Mouse (Mus musculus) CH12.LX (cell line): Measurements from ENCODE around the gene Rgl2. TPM values are rescaled to one million over a fixed set of nuclear protein-coding genes. Genes with fewer than 3 reads are reported as not detected.

ENCODE experiments used
- DNase-seq: peaks from one replicate; pipeline ENCODE4 v3.0.0-alpha.2; 2013; ENCODE audit errors: extremely low read depth
- H3K27ac ChIP-seq: 2 replicates; pipeline ENCODE4 v1.5.1; 2012; ENCODE audit warnings: low read depth, mild to moderate bottlenecking, control low read depth, moderate library complexity; ENCODE audit not compliant: insufficient read depth
- H3K27me3 ChIP-seq: replicated peaks from 2 replicates; pipeline ENCODE3; 2012; ENCODE audit warnings: inconsistent platforms
- H3K36me3 ChIP-seq, 2 experiments: replicated peaks in 1 of 2; 2 replicates each; pipeline versions ENCODE3 to v1.6.1; 2012; ENCODE audit warnings: inconsistent platforms in 1 of 2, low read length in 1 of 2, mild to moderate bottlenecking in 1 of 2, mixed read lengths in 1 of 2, moderate library complexity in 1 of 2; ENCODE audit not compliant: control insufficient read depth in 1 of 2, insufficient read depth in 1 of 2
- H3K4me1 ChIP-seq, 2 experiments: 2 replicates each; pipeline ENCODE4 v1.6.1; 2012; ENCODE audit warnings: inconsistent platforms in 1 of 2, moderate library complexity in 1 of 2; ENCODE audit not compliant: insufficient read depth in 2 of 2, control insufficient read depth in 1 of 2
- H3K4me2 ChIP-seq: 2 replicates; pipeline ENCODE4 v1.6.1; 2012; ENCODE audit warnings: low read depth, mild to moderate bottlenecking, control low read depth; ENCODE audit not compliant: poor library complexity, insufficient read depth, severe bottlenecking
- H3K4me3 ChIP-seq, 3 experiments: fragments of 150-350 bp in 1 of 3; sonication (generic) in 1 of 3; replicated peaks in 1 of 3; 2 replicates each; pipeline versions ENCODE3 to v1.5.1; 2011 to 2012; ENCODE audit warnings: low read depth in 2 of 3, low read length in 2 of 3, mild to moderate bottlenecking in 2 of 3, moderate library complexity in 2 of 3, control low read depth in 1 of 3, improper control_type of control experiment in 1 of 3, inconsistent platforms in 1 of 3, mixed read lengths in 1 of 3; ENCODE audit not compliant: poor library complexity in 1 of 3
- H3K79me2 ChIP-seq: replicated peaks from 2 replicates; pipeline ENCODE4 v1.6.1; 2012; ENCODE audit warnings: mild to moderate bottlenecking, moderate library complexity; ENCODE audit not compliant: control insufficient read depth, poor library complexity, insufficient read depth, severe bottlenecking; ENCODE audit errors: extremely low read depth
- H3K9ac ChIP-seq: 2 replicates; pipeline ENCODE4 v1.6.1; 2012; ENCODE audit warnings: low read depth, mild to moderate bottlenecking, control low read depth, moderate library complexity; ENCODE audit not compliant: insufficient read depth
- H3K9me3 ChIP-seq: replicated peaks from 2 replicates; pipeline ENCODE3; 2012; ENCODE audit warnings: low read length, inconsistent platforms, mixed read lengths
- BHLHE40 ChIP-seq: IDR thresholded peaks from 2 replicates; pipeline ENCODE4 v1.6.1; 2011; ENCODE audit warnings: mild to moderate bottlenecking, low read depth, low read length, improper control_type of control experiment
- CHD1 ChIP-seq: IDR thresholded peaks from 2 replicates; pipeline ENCODE4 v1.6.1; 2012; ENCODE audit warnings: low read depth, low read length, improper control_type of control experiment, inconsistent platforms
- CHD2 ChIP-seq: IDR thresholded peaks from 2 replicates; pipeline ENCODE4 v1.6.1; 2011; ENCODE audit warnings: low read length, improper control_type of control experiment
- CTCF ChIP-seq, 2 experiments: IDR thresholded peaks in 1 of 2; conservative IDR thresholded peaks in 1 of 2; 2 replicates each; pipeline ENCODE4 v1.5.1; 2011 to 2012; ENCODE audit warnings: low read depth in 2 of 2, low read length in 2 of 2, improper control_type of control experiment in 1 of 2, inconsistent platforms in 1 of 2, mild to moderate bottlenecking in 1 of 2, moderate library complexity in 1 of 2
- E2F4 ChIP-seq: IDR thresholded peaks from 2 replicates; pipeline ENCODE4 v1.6.1; 2011; ENCODE audit warnings: low read depth, low read length, improper control_type of control experiment; ENCODE audit not compliant: insufficient replicate concordance
- ELF1 ChIP-seq: IDR thresholded peaks from 2 replicates; pipeline ENCODE4 v1.6.1; 2014; ENCODE audit warnings: low read depth, mild to moderate bottlenecking, inconsistent platforms, low read length, improper control_type of control experiment
- EP300 ChIP-seq: IDR thresholded peaks from 2 replicates; pipeline ENCODE4 v1.6.1; 2011; ENCODE audit warnings: low read length, improper control_type of control experiment
- ETS1 ChIP-seq: conservative IDR thresholded peaks from 2 replicates; pipeline ENCODE4 v1.6.1; 2012; ENCODE audit warnings: low read depth, mild to moderate bottlenecking, inconsistent platforms, low read length, improper control_type of control experiment, moderate library complexity
- GABPA ChIP-seq: IDR thresholded peaks from 2 replicates; pipeline ENCODE4 v1.6.1; 2012; ENCODE audit warnings: low read depth, low read length, improper control_type of control experiment, inconsistent platforms; ENCODE audit not compliant: insufficient replicate concordance
- HCFC1 ChIP-seq: IDR thresholded peaks from 2 replicates; pipeline ENCODE4 v1.6.1; 2012; ENCODE audit warnings: low read depth, mild to moderate bottlenecking, inconsistent platforms, low read length, improper control_type of control experiment
- IRF4 ChIP-seq: IDR thresholded peaks from 2 replicates; pipeline ENCODE4 v1.6.1; 2014; ENCODE audit warnings: low read depth, mild to moderate bottlenecking, inconsistent platforms, low read length, improper control_type of control experiment
- JUN ChIP-seq: IDR thresholded peaks from 2 replicates; pipeline ENCODE4 v1.6.1; 2011; ENCODE audit warnings: low read depth, mild to moderate bottlenecking, low read length, improper control_type of control experiment, moderate library complexity; ENCODE audit not compliant: insufficient read depth
- JUND ChIP-seq: conservative IDR thresholded peaks from 2 replicates; pipeline ENCODE4 v1.6.1; 2011; ENCODE audit warnings: low read depth, low read length, improper control_type of control experiment
- KAT2A ChIP-seq: IDR thresholded peaks from 2 replicates; pipeline ENCODE4 v1.6.1; 2012; ENCODE audit warnings: low read length, improper control_type of control experiment, inconsistent platforms; ENCODE audit not compliant: insufficient replicate concordance
- MAFK ChIP-seq: IDR thresholded peaks from 2 replicates; pipeline ENCODE4 v1.6.1; 2011; ENCODE audit warnings: low read length, improper control_type of control experiment; ENCODE audit not compliant: insufficient replicate concordance
- MAX ChIP-seq: IDR thresholded peaks from 2 replicates; pipeline ENCODE4 v1.6.1; 2011; ENCODE audit warnings: low read length, improper control_type of control experiment
- MAZ ChIP-seq: IDR thresholded peaks from 2 replicates; pipeline ENCODE4 v1.6.1; 2012; ENCODE audit warnings: low read depth, mild to moderate bottlenecking, inconsistent platforms, low read length, improper control_type of control experiment, moderate library complexity
- MEF2A ChIP-seq: IDR thresholded peaks from 2 replicates; pipeline ENCODE4 v1.6.1; 2014; ENCODE audit warnings: low read depth, mild to moderate bottlenecking, inconsistent platforms, low read length, improper control_type of control experiment, borderline replicate concordance
- MXI1 ChIP-seq: IDR thresholded peaks from 2 replicates; pipeline ENCODE4 v1.6.1; 2011; ENCODE audit warnings: mild to moderate bottlenecking, low read depth, low read length, improper control_type of control experiment
- MYC ChIP-seq: IDR thresholded peaks from 2 replicates; pipeline ENCODE4 v1.6.1; 2011; ENCODE audit warnings: low read depth, mild to moderate bottlenecking, improper control_type of control experiment, low read length
- NELFE ChIP-seq: IDR thresholded peaks from 2 replicates; pipeline ENCODE4 v1.6.1; 2011; ENCODE audit warnings: low read depth, low read length, improper control_type of control experiment
- NRF1 ChIP-seq: IDR thresholded peaks from 2 replicates; pipeline ENCODE4 v1.6.1; 2014; ENCODE audit warnings: low read depth, mild to moderate bottlenecking, inconsistent platforms, low read length, improper control_type of control experiment, moderate library complexity
- PAX5 ChIP-seq: IDR thresholded peaks from 2 replicates; pipeline ENCODE4 v1.6.1; 2012; ENCODE audit warnings: low read length, inconsistent platforms, mixed read lengths
- POLR2A ChIP-seq: IDR thresholded peaks from 2 replicates; pipeline ENCODE4 v1.6.1; 2011; ENCODE audit warnings: low read depth, mild to moderate bottlenecking, improper control_type of control experiment, low read length
- POLR2AphosphoS2 ChIP-seq: IDR thresholded peaks from 2 replicates; pipeline ENCODE4 v1.6.1; 2011; ENCODE audit warnings: low read depth, low read length, improper control_type of control experiment
- RAD21 ChIP-seq: IDR thresholded peaks from 2 replicates; pipeline ENCODE4 v1.6.1; 2011; ENCODE audit warnings: low read depth, mild to moderate bottlenecking, low read length, improper control_type of control experiment, moderate library complexity
- RCOR1 ChIP-seq: conservative IDR thresholded peaks from 2 replicates; pipeline ENCODE4 v1.6.1; 2012; ENCODE audit warnings: low read depth, mild to moderate bottlenecking, inconsistent platforms, low read length, improper control_type of control experiment
- SIN3A ChIP-seq: IDR thresholded peaks from 2 replicates; pipeline ENCODE4 v1.6.1; 2012; ENCODE audit warnings: low read length, improper control_type of control experiment, inconsistent platforms
- SMC3 ChIP-seq: IDR thresholded peaks from 2 replicates; pipeline ENCODE4 v1.6.1; 2011; ENCODE audit warnings: low read depth, low read length, improper control_type of control experiment
- TBP ChIP-seq: conservative IDR thresholded peaks from 2 replicates; pipeline ENCODE4 v1.6.1; 2011; ENCODE audit warnings: low read depth, low read length, improper control_type of control experiment
- TCF12 ChIP-seq: IDR thresholded peaks from 2 replicates; pipeline ENCODE4 v1.6.1; 2014; ENCODE audit warnings: low read depth, mild to moderate bottlenecking, inconsistent platforms, low read length, improper control_type of control experiment
- UBTF ChIP-seq: IDR thresholded peaks from 2 replicates; pipeline ENCODE4 v1.6.1; 2012; ENCODE audit warnings: low read depth, mild to moderate bottlenecking, inconsistent platforms, low read length, improper control_type of control experiment, moderate library complexity
- USF1 ChIP-seq: IDR thresholded peaks from 2 replicates; pipeline ENCODE4 v1.6.1; 2014; ENCODE audit warnings: low read depth, mild to moderate bottlenecking, inconsistent platforms, low read length, improper control_type of control experiment
- USF2 ChIP-seq: conservative IDR thresholded peaks from 2 replicates; pipeline ENCODE4 v1.6.1; 2011; ENCODE audit warnings: low read depth, low read length, improper control_type of control experiment
- ZC3H11A ChIP-seq: IDR thresholded peaks from 2 replicates; pipeline ENCODE4 v1.6.1; 2012; ENCODE audit warnings: low read depth, mild to moderate bottlenecking, inconsistent platforms, low read length, improper control_type of control experiment
- ZKSCAN1 ChIP-seq: IDR thresholded peaks from 2 replicates; pipeline ENCODE4 v1.6.1; 2012; ENCODE audit warnings: low read depth, inconsistent platforms, low read length, improper control_type of control experiment, borderline replicate concordance
- ZMIZ1 ChIP-seq: IDR thresholded peaks from 2 replicates; pipeline ENCODE4 v1.6.1; 2012; ENCODE audit warnings: low read depth, mild to moderate bottlenecking, inconsistent platforms, low read length, improper control_type of control experiment
- ZNF384 ChIP-seq: IDR thresholded peaks from 2 replicates; pipeline ENCODE4 v1.6.1; 2012; ENCODE audit warnings: low read depth, low read length, improper control_type of control experiment, inconsistent platforms
- dilution Hi-C: fragments of 300-500 bp; cut with MboI; formaldehyde crosslinking; loops from 2 replicates; pipeline ENCODE4 v1.14.3; 2020; ENCODE audit warnings: low sequenced_read_pairs; ENCODE audit not compliant: extremely low pct_unique_long_range_greater_than_20kb, extremely low pct_ligation_motif_present
- in situ Hi-C: fragments of 300-500 bp; cut with MboI; formaldehyde crosslinking; loops from 3 replicates; pipeline ENCODE4 v1.14.3; 2019; ENCODE audit warnings: low sequenced_read_pairs, low pct_ligation_motif_present, low pct_unique_long_range_greater_than_20kb, mixed read lengths
- polyA plus RNA-seq: library from polyadenylated mRNA; unstranded; fragments of >175 nt; gene quantifications from 2 replicates; pipeline ENCODE4 v1.2.1, GENCODE M21; 2012; ENCODE audit warnings: low read depth; ENCODE audit not compliant: insufficient read length
- total RNA-seq, 2 experiments: library from RNA; depleted of rRNA; stranded (reverse); fragments of 300-350 nt in 1 of 2; fragments of >200 nt in 1 of 2; gene quantifications; 2 replicates each; pipeline ENCODE4 v1.2.3; 2012 to 2014

The Rgl2 gene
- total and polyA plus RNA-seq, 3 experiments: 20.1 to 29.1 (median 25.6) TPM

- Histone ChIP-seq H3K27me3 (no peaks in the 10 kb centered on the region), H3K4me2 (peak within 1 kb of the TSS; percentile 83), H3K9ac (peak within 1 kb of the TSS; percentile 80), H3K36me3 (peaks cover 30 to 32% of the 10 kb centered on the region in 2 experiments), H3K79me2 (peaks cover 12% of the 10 kb centered on the region; the same call in 1 of the 2 replicates), H3K4me3 (peak within 1 kb of the TSS; percentile 72 to 90 (median 89)), H3K4me1 (peaks cover 0 to 25% of the 10 kb centered on the region in 2 experiments; a peak in 2 of 4 replicates), H3K27ac (peak within 1 kb of the TSS; percentile 87), H3K9me3 (no peaks in the 10 kb centered on the region)
- in situ Hi-C loops: no loop called here
- dilution Hi-C loops: no loop called here
- no peak for TF ChIP-seq RAD21
- no peak for TF ChIP-seq MEF2A
- peak; percentile 89 for TF ChIP-seq CHD2
- no peak for TF ChIP-seq SMC3
- no peak for TF ChIP-seq JUN
- TF ChIP-seq NRF1: peak; percentile 84
- no peak for TF ChIP-seq USF2
- TF ChIP-seq KAT2A: peak; percentile 86; the same call in 1 of the 2 replicates
- TF ChIP-seq BHLHE40: 0 out of 2 replicates have a peak, but pooled peaks have one; percentile 3
- TF ChIP-seq PAX5: no peak
- peak; percentile 76; the same call in 1 of the 2 replicates for TF ChIP-seq MAX
- TF ChIP-seq USF1: no peak
- no peak for TF ChIP-seq JUND
- no peak for TF ChIP-seq ZNF384
- peak; percentile 57 for TF ChIP-seq MYC
- peak; percentile 58 for TF ChIP-seq MXI1
- TF ChIP-seq EP300: no peak
- 0 out of 2 replicates have a peak, but pooled peaks have one; percentile 68 for TF ChIP-seq UBTF
- peak; percentile 51 for TF ChIP-seq SIN3A
- TF ChIP-seq E2F4: no peak
- no peak for TF ChIP-seq CHD1
- TF ChIP-seq IRF4: no peak; the same call in 1 of the 2 replicates
- peak; percentile 15; the same call in 1 of the 2 replicates for TF ChIP-seq GABPA
- peak; percentile 53; the same call in 1 of the 2 replicates for TF ChIP-seq TCF12
- TF ChIP-seq ZC3H11A: no peak
- TF ChIP-seq ELF1: peak; percentile 98
- TF ChIP-seq TBP: no peak
- TF ChIP-seq ETS1: no peak; the same call in 1 of the 2 replicates
- TF ChIP-seq HCFC1: peak; percentile 96
- peak; percentile 65; the same call in 1 of the 2 replicates for TF ChIP-seq ZMIZ1
- TF ChIP-seq POLR2A: peak; percentile 88
- 0 out of 2 replicates have a peak, but pooled peaks have one; percentile 59 for TF ChIP-seq POLR2AphosphoS2
- TF ChIP-seq RCOR1: peak; percentile 80
- TF ChIP-seq MAZ: peak; percentile 70; the same call in 1 of the 2 replicates
- TF ChIP-seq MAFK: no peak
- TF ChIP-seq ZKSCAN1: no peak
- peak; percentile 59; the same call in 1 of the 2 replicates for TF ChIP-seq NELFE
- no peak for TF ChIP-seq CTCF (conservative IDR thresholded peaks at IDR 0.05 in 1 of 2, IDR thresholded peaks at IDR 0.05 in 1 of 2; ENCODE audit: low read depth in 2 of 2, low read length in 2 of 2)
- peak; percentile 96 for DNase-seq
These were observed 20.1 kb upstream of the Rgl2 start, which contains the start of gene Daxx for GRCm38 (mm10) chr17:33909077-33909868. Daxx (plus strand) TSS chr17:33909414.
